Mouse (Mus musculus): ENCODE results near the gene Krtap16-1. TPM values are rescaled to one million over a fixed set of nuclear protein-coding genes. Genes with fewer than 3 reads are reported as not detected.

Gene Krtap16-1
- not detected in 2 replicates for polyA plus RNA-seq (2015; fragmentation: Nextera tagmentation; extraction: Ambion mirVana)

DNA sequence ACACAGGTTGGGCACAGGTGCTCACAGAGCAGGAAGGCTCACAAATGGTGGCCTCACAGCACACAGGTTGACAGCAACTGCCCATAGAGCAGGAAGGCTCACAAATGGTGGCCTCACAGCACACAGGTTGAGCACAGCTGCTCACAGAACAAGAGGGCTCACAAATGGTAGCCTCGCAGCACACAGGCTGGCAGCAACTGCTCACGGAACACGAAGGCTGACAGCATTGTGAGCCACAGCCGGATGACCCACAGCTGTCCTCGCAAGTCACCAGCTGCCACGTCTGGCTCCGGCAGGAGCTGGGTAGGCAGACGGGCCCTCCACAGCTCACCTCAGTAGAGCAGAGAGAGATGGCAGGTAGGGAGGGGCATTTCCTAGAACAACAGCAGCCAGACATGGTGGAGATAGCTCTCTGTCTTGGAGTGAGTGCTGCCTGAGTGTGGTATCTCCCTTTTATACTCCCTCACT, at the start of gene Krtap16-1:
TSS of gene Krtap16-1 (minus strand) at position 418 of the 468 bp plus-strand sequence.
- Histone ChIP-seq H3K4me2 (ENCODE audit: low read depth, low read length) (no peak within 1 kb of the TSS), H3K27ac (ENCODE audit: low read length) (no peak within 1 kb of the TSS), H3K36me3 (ENCODE audit: control insufficient read depth, insufficient read depth, low read length) (no peaks in the 10 kb centered on the region), H3K27me3 (replicated peaks; ENCODE audit: control insufficient read depth, insufficient read depth, low read length) (no peaks in the 10 kb centered on the region), H3K9ac (ENCODE audit: low read depth, low read length) (no peak within 1 kb of the TSS), H3K9me3 (ENCODE audit: control insufficient read depth, low read length) (no peaks in the 10 kb centered on the region), H3K4me1 (ENCODE audit: control insufficient read depth, insufficient read depth, low read length) (no peaks in the 10 kb centered on the region), H3K4me3 (ENCODE audit: low read length) (no peak within 1 kb of the TSS)
- ATAC-seq = no peak
- 79% methylated on average over 8 of the region's 8 CpGs for WGBS

DNA sequence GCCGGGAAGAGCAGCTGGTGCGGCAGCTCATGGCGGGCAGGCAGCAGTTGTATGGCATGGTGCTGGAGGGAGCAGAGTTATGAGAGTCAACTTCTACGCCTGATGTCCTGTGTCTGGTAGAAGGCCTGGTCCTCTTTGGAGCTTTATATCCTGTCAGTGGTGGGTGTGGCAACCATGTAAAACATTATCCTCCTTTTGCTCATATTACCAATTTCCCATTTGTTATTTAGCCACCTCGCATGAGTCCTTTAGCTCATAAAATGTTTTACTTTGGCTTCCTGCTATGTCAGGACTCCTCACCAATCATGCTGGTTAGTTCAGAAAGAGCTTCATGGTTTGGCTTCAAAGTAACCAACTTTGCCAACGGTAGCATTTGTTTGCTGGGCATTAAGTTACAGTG, 43.4 kb upstream of the Krtap16-1 start, which contains the start of gene Krt33b:
TSS of gene Krt33b (minus strand) at position 101 of the 400 bp plus-strand sequence.
- ATAC-seq = no peak
- Histone ChIP-seq H3K4me1 (ENCODE audit: control insufficient read depth, insufficient read depth, low read length) (no peaks in the 10 kb centered on the region; the same call in 1 of the 2 replicates), H3K4me2 (ENCODE audit: low read depth, low read length) (no peak within 1 kb of the TSS), H3K9me3 (ENCODE audit: control insufficient read depth, low read length) (no peaks in the 10 kb centered on the region), H3K36me3 (ENCODE audit: control insufficient read depth, insufficient read depth, low read length) (no peaks in the 10 kb centered on the region), H3K27me3 (replicated peaks; ENCODE audit: control insufficient read depth, insufficient read depth, low read length) (no peaks in the 10 kb centered on the region), H3K27ac (ENCODE audit: low read length) (no peak within 1 kb of the TSS), H3K9ac (ENCODE audit: low read depth, low read length) (no peak within 1 kb of the TSS), H3K4me3 (ENCODE audit: low read length) (no peak within 1 kb of the TSS)
- 88% methylated on average over 6 of the region's 6 CpGs for WGBS

DNA sequence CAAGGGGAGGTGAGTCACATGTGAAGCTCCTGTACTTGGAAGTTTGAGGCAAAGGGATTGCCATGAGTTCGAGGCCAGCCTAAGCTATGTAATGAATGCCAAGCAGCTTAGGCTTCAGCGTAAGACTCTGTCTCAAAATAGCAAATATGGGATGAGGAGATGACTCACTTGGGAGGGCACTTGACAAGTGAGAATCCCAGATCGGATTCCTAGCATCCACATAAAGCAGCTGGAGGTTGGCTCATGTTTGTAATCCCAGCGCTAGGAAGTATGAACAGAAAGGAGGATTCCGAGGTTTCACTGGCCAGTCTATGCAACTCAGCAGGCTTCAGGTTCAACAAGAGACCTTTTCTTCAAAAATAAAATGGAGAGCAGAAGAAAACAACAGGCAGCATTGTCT, 35.0 kb upstream of the Krtap16-1 start:
- no peak overlapping the region for H3K4me2 ChIP-seq (ENCODE audit: low read depth, low read length)
- no peak overlapping the region for H3K27ac ChIP-seq (ENCODE audit: low read length)
- H3K4me3 ChIP-seq (ENCODE audit: low read length) = no peak overlapping the region
- H3K4me1 ChIP-seq (ENCODE audit: control insufficient read depth, insufficient read depth, low read length) = no peaks in the 10 kb centered on the region
- H3K36me3 ChIP-seq (ENCODE audit: control insufficient read depth, insufficient read depth, low read length) = no peaks in the 10 kb centered on the region
- H3K9me3 ChIP-seq (ENCODE audit: control insufficient read depth, low read length) = no peaks in the 10 kb centered on the region
- no peaks in the 10 kb centered on the region for H3K27me3 ChIP-seq (replicated peaks; ENCODE audit: control insufficient read depth, insufficient read depth, low read length)
- no peak for ATAC-seq
- no peak overlapping the region for H3K9ac ChIP-seq (ENCODE audit: low read depth, low read length)
- 76% methylated on average over 5 of the region's 5 CpGs for WGBS

DNA sequence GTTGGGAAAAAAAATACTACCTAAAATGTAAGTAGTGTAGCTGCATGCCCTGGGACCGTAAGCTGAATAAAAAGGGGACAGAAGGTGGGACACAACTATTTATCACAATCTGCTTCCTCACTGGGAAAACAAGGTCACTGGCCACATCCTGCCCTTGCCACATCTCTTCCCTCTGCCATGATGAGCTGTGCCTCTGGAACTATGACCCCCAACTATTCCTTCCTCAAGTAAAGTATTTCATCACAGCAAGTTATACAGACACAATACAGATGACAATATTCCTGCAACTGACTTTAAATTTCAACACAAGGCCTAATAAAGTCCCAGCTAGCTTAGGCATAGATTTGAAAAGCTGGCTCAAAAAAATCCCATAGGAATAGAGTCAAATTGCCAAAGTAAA, 33.1 kb upstream of the Krtap16-1 start:
- Histone ChIP-seq H3K27me3 (replicated peaks; ENCODE audit: control insufficient read depth, insufficient read depth, low read length) (no peaks in the 10 kb centered on the region), H3K4me3 (ENCODE audit: low read length) (no peak overlapping the region), H3K9me3 (ENCODE audit: control insufficient read depth, low read length) (no peaks in the 10 kb centered on the region), H3K9ac (ENCODE audit: low read depth, low read length) (no peak overlapping the region), H3K4me1 (ENCODE audit: control insufficient read depth, insufficient read depth, low read length) (no peaks in the 10 kb centered on the region), H3K36me3 (ENCODE audit: control insufficient read depth, insufficient read depth, low read length) (no peaks in the 10 kb centered on the region), H3K27ac (ENCODE audit: low read length) (no peak overlapping the region), H3K4me2 (ENCODE audit: low read depth, low read length) (no peak overlapping the region)
- no peak for ATAC-seq
- 88% methylated on average over 1 of the region's 1 CpGs for WGBS

DNA sequence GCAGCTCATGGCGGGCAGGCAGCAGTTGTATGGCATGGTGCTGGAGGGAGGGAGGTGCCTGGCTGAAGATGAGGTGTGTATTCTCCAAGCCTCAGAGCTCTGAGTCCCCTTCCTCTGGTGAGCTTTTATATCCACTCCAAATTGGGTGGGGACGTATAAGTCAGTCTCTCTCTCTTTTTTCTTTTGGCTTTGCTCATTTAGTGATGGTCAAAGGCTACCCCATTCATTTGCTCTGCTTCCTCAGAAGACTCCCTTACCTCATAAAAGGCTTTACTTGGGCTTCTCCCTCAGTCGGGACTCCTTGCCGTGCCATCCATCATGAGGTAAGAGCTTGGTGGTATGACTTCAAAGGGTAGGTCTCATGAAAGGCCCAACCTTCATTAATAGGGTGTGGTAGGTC, 29.7 kb upstream of the Krtap16-1 start, which contains the start of gene Krt33a:
TSS of gene Krt33a (minus strand) at position 101 of the 400 bp plus-strand sequence.
- ATAC-seq = no peak
- Histone ChIP-seq H3K9me3 (ENCODE audit: control insufficient read depth, low read length) (no peaks in the 10 kb centered on the region), H3K27ac (ENCODE audit: low read length) (no peak within 1 kb of the TSS), H3K27me3 (replicated peaks; ENCODE audit: control insufficient read depth, insufficient read depth, low read length) (no peaks in the 10 kb centered on the region), H3K36me3 (ENCODE audit: control insufficient read depth, insufficient read depth, low read length) (no peaks in the 10 kb centered on the region), H3K4me1 (ENCODE audit: control insufficient read depth, insufficient read depth, low read length) (no peaks in the 10 kb centered on the region), H3K9ac (ENCODE audit: low read depth, low read length) (no peak within 1 kb of the TSS), H3K4me2 (ENCODE audit: low read depth, low read length) (no peak within 1 kb of the TSS), H3K4me3 (ENCODE audit: low read length) (no peak within 1 kb of the TSS)
- WGBS = 69% methylated on average over 4 of the region's 4 CpGs

DNA sequence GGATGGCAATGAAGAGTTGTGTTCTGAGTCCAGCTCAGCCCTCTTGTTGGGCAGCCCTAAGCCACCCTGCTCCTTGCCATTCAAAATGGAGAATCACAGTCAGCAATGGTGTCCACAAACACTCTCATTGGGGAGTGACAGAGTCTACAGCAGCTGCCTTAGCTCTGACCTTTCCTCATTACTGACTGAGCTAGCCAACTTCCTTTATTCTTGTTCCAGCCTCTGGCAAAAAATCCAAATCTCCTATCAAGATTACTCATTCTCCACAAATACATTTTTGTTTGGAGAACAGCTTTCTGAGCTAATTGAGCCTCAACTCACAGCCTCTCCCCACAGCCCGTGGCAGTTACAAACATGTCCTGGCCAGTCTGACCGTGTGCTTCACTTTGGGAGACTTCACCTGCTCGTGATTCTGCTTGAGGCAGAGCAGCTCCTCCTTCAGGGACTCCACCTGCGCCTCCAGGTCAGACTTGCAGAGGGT, 27.3 kb upstream of the Krtap16-1 start:
- WGBS = 50% methylated on average over 4 of the region's 4 CpGs
- Histone ChIP-seq H3K36me3 (ENCODE audit: control insufficient read depth, insufficient read depth, low read length) (no peaks in the 10 kb centered on the region), H3K9me3 (ENCODE audit: control insufficient read depth, low read length) (no peaks in the 10 kb centered on the region), H3K4me2 (ENCODE audit: low read depth, low read length) (no peak overlapping the region), H3K27me3 (replicated peaks; ENCODE audit: control insufficient read depth, insufficient read depth, low read length) (no peaks in the 10 kb centered on the region), H3K9ac (ENCODE audit: low read depth, low read length) (no peak overlapping the region), H3K4me1 (ENCODE audit: control insufficient read depth, insufficient read depth, low read length) (no peaks in the 10 kb centered on the region), H3K27ac (ENCODE audit: low read length) (no peak overlapping the region), H3K4me3 (ENCODE audit: low read length) (no peak overlapping the region)
- no peak for ATAC-seq

DNA sequence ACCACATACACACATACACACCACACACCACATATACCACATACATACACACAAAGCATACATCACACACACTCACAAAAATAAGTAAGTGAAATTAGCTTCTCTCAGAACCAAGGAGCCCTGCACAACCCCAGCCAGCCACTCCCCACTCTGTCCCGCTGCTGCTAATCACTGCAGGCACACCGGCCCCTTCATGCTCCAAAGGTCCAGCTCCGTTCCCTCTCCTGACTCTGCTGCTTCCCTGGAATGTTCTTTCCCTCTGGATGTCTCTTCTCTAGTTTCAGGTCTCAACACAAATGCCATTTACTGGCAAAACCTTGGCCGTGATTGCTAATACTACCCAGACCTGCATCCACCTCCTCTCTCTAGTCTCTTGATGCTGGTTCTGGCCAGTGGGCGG, 24.3 kb upstream of the Krtap16-1 start:
- Histone ChIP-seq H3K27me3 (replicated peaks; ENCODE audit: control insufficient read depth, insufficient read depth, low read length) (no peaks in the 10 kb centered on the region), H3K9ac (ENCODE audit: low read depth, low read length) (no peak overlapping the region), H3K27ac (ENCODE audit: low read length) (no peak overlapping the region), H3K4me3 (ENCODE audit: low read length) (no peak overlapping the region), H3K4me2 (ENCODE audit: low read depth, low read length) (no peak overlapping the region), H3K36me3 (ENCODE audit: control insufficient read depth, insufficient read depth, low read length) (no peaks in the 10 kb centered on the region), H3K9me3 (ENCODE audit: control insufficient read depth, low read length) (no peaks in the 10 kb centered on the region), H3K4me1 (ENCODE audit: control insufficient read depth, insufficient read depth, low read length) (no peaks in the 10 kb centered on the region)
- 78% methylated on average over 5 of the region's 5 CpGs for WGBS
- ATAC-seq = no peak

DNA sequence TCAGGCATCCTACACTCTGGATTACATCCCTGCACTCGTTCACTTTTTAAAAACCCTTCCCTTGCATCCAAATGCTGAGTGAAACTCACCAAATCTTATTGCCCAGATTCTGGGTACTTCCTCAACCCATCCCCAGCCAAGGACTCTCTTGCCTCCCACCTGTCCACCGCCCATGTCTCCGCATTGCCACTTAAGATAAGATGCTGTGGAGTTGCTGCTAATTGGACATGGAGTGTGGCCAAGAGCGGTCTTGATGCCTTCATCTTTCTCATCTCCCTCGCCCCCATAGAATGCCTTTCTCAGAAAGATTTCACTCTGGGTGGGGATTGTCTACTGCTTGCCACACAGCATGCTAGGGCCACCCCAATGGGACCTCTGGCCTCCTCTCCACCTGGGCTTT, 21.9 kb upstream of the Krtap16-1 start:
- WGBS = 90% methylated on average over 5 of the region's 5 CpGs
- no peak for ATAC-seq
- no peaks in the 10 kb centered on the region for H3K9me3 ChIP-seq (ENCODE audit: control insufficient read depth, low read length)

DNA sequence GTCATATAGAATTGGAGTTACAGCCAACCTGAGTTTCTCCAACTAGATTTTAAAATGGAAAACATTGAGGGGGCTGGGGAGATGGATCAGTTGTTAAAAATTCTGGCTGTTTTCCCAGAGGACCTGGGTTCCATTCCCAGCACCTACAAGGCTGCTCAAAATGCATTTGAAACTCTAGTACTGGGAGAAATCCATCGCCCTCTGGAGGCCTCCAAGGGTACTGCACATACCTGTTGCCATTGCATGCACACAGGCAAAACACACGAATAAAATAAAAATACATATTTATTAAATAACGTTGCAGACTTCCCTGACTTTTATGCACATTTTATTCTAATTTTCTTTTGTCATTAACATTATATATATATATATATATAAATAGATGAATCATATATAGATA, 20.2 kb upstream of the Krtap16-1 start:
- 55% methylated on average over 3 of the region's 3 CpGs for WGBS
- Histone ChIP-seq H3K27ac (ENCODE audit: low read length) (no peak overlapping the region), H3K4me1 (ENCODE audit: control insufficient read depth, insufficient read depth, low read length) (no peaks in the 10 kb centered on the region), H3K4me2 (ENCODE audit: low read depth, low read length) (no peak overlapping the region), H3K36me3 (ENCODE audit: control insufficient read depth, insufficient read depth, low read length) (no peaks in the 10 kb centered on the region), H3K4me3 (ENCODE audit: low read length) (no peak overlapping the region), H3K9ac (ENCODE audit: low read depth, low read length) (no peak overlapping the region), H3K27me3 (replicated peaks; ENCODE audit: control insufficient read depth, insufficient read depth, low read length) (no peaks in the 10 kb centered on the region), H3K9me3 (ENCODE audit: control insufficient read depth, low read length) (no peaks in the 10 kb centered on the region)
- no peak for ATAC-seq

More for the DNA sequence above, 21.9 kb upstream of the Krtap16-1 start:
- Histone ChIP-seq H3K27me3 (replicated peaks; ENCODE audit: control insufficient read depth, insufficient read depth, low read length) (no peaks in the 10 kb centered on the region), H3K27ac (ENCODE audit: low read length) (no peak overlapping the region), H3K9ac (ENCODE audit: low read depth, low read length) (no peak overlapping the region), H3K4me1 (ENCODE audit: control insufficient read depth, insufficient read depth, low read length) (no peaks in the 10 kb centered on the region), H3K36me3 (ENCODE audit: control insufficient read depth, insufficient read depth, low read length) (no peaks in the 10 kb centered on the region), H3K4me2 (ENCODE audit: low read depth, low read length) (no peak overlapping the region), H3K4me3 (ENCODE audit: low read length) (no peak overlapping the region)

DNA sequence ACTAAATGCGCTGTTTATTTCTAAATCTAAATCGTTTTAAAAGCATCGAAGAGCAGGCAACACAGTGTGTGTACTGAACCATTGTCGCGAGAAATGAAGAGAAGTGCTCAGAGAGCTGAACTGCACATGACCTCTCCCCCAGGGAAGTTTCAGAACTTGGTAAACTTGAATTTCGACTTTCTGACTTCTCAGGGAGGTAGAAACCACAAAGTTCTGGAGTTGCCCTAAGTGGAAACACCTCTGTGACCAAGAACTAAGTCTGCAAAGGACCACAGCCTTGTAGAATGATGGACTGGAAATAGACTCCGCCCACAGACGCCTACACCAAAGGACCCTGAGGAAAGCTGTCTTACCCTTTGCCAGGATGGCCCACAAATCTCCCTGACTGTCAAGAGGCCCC, 19.5 kb upstream of the Krtap16-1 start:
- no peak overlapping the region for H3K9ac ChIP-seq (ENCODE audit: low read depth, low read length)
- H3K27ac ChIP-seq (ENCODE audit: low read length) = no peak overlapping the region
- no peaks in the 10 kb centered on the region for H3K9me3 ChIP-seq (ENCODE audit: control insufficient read depth, low read length)
- ATAC-seq = no peak
- WGBS = 83% methylated on average over 8 of the region's 8 CpGs
- no peak overlapping the region for H3K4me2 ChIP-seq (ENCODE audit: low read depth, low read length)
- H3K27me3 ChIP-seq (replicated peaks; ENCODE audit: control insufficient read depth, insufficient read depth, low read length) = no peaks in the 10 kb centered on the region
- H3K4me3 ChIP-seq (ENCODE audit: low read length) = no peak overlapping the region
- H3K36me3 ChIP-seq (ENCODE audit: control insufficient read depth, insufficient read depth, low read length) = no peaks in the 10 kb centered on the region
- no peaks in the 10 kb centered on the region for H3K4me1 ChIP-seq (ENCODE audit: control insufficient read depth, insufficient read depth, low read length)
